Mouse (Mus musculus) midbrain, embryonic 15.5 days (tissue): ENCODE results near the gene Chmp4b. TPM values are rescaled to one million over a fixed set of nuclear protein-coding genes. Genes with fewer than 3 reads are reported as not detected.

Experiments used
- ATAC-seq: fragments of 200-750 bp; cut with Nextera tagmentation; replicated peaks from 2 replicates; pipeline ENCODE4 v1.8.0; 2017; ENCODE audit warnings: moderate TSS enrichment
- H3K27ac ChIP-seq: fragments of 300-500 bp; sonication (generic); 2 replicates; pipeline ENCODE4 v1.5.1; 2015; ENCODE audit warnings: mild to moderate bottlenecking, inconsistent platforms
- H3K27me3 ChIP-seq: fragments of 300-500 bp; sonication (generic); replicated peaks from 2 replicates; pipeline ENCODE4 v1.6.1; 2015; ENCODE audit warnings: inconsistent platforms
- H3K36me3 ChIP-seq: fragments of 300-500 bp; sonication (generic); replicated peaks from 2 replicates; pipeline ENCODE4 v1.6.1; 2015; ENCODE audit warnings: inconsistent platforms
- H3K4me1 ChIP-seq: fragments of 300-500 bp; sonication (generic); 2 replicates; pipeline ENCODE4 v1.6.1; 2015; ENCODE audit warnings: inconsistent platforms
- H3K4me2 ChIP-seq: fragments of 300-500 bp; sonication (generic); 2 replicates; pipeline ENCODE4 v1.6.1; 2015; ENCODE audit warnings: inconsistent platforms, mild to moderate bottlenecking, moderate library complexity
- H3K4me3 ChIP-seq: fragments of 300-500 bp; sonication (generic); 2 replicates; pipeline ENCODE4 v1.5.1; 2015; ENCODE audit warnings: mild to moderate bottlenecking, inconsistent platforms
- H3K9ac ChIP-seq: fragments of 300-500 bp; sonication (generic); 2 replicates; pipeline ENCODE4 v1.6.1; 2015; ENCODE audit warnings: mild to moderate bottlenecking, inconsistent platforms
- H3K9me3 ChIP-seq: fragments of 300-500 bp; sonication (generic); 2 replicates; pipeline ENCODE4 v1.6.1; 2016; ENCODE audit warnings: inconsistent platforms
- WGBS: fragments of 180-500 bp; shearing (Covaris S2); methylation state at CpG from one replicate; pipeline ENCODE4 v1.1.7; 2015; ENCODE audit warnings: mixed read lengths; 5-methylcytosine and 5-hydroxymethylcytosine counted together
- polyA plus RNA-seq: library from polyadenylated mRNA; unstranded; fragments of >200 nt; fragmentation: Nextera tagmentation; extraction: Ambion mirVana; gene quantifications from 2 replicates; pipeline ENCODE4 v1.2.1, GENCODE M21; 2015

Chmp4b gene
- polyA plus RNA-seq, 1 experiment from 2014 or later: 27.9 TPM

DNA sequence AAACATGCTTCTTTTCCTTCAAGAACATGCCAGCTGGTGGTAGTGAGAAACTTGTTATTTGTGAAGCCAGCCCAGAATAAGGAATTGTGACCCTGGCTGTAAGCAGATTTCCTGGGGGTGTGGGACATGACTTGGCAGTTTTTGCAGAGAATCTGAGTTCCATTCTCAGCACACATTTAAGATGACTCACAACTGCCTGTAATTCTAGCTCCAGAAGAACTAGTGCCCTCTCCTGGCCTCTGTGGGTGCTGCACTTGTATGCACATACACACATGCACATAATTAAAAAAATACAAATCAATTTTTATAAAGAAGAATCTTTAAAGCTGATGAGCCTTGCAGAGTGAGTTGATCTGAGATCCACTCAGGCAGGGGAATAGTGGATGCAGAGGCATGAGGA, 27.4 kb upstream of the Chmp4b start:
- peaks cover 26% of the 10 kb centered on the region; the same call in 1 of the 2 replicates for H3K36me3 ChIP-seq

GRCm38 (mm10) chr2:154630531-154630930, 21.0 kb upstream of the Chmp4b start:
- Histone ChIP-seq H3K36me3 (peaks cover 18% of the 10 kb centered on the region; the same call in 1 of the 2 replicates), H3K9ac (no peak overlapping the region), H3K27me3 (no peaks in the 10 kb centered on the region), H3K27ac (no peak overlapping the region), H3K4me2 (no peak overlapping the region), H3K4me3 (no peak overlapping the region), H3K4me1 (no peaks in the 10 kb centered on the region), H3K9me3 (no peaks in the 10 kb centered on the region)
- ATAC-seq: no peak
- 83% methylated on average over 5 of the region's 5 CpGs for WGBS

More for the DNA sequence above, 27.4 kb upstream of the Chmp4b start:
- no peak overlapping the region for H3K27ac ChIP-seq
- H3K4me1 ChIP-seq: no peaks in the 10 kb centered on the region
- H3K27me3 ChIP-seq: no peaks in the 10 kb centered on the region
- no peaks in the 10 kb centered on the region for H3K9me3 ChIP-seq
- H3K9ac ChIP-seq: no peak overlapping the region
- H3K4me2 ChIP-seq: no peak overlapping the region
- no peak overlapping the region for H3K4me3 ChIP-seq
- ATAC-seq: no peak

GRCm38 (mm10) chr2:154632203-154632780, 19.2 kb upstream of the Chmp4b start:
- Histone ChIP-seq H3K9me3 (no peaks in the 10 kb centered on the region), H3K27ac (no peak overlapping the region), H3K27me3 (no peaks in the 10 kb centered on the region), H3K4me1 (no peaks in the 10 kb centered on the region), H3K36me3 (peaks cover 28% of the 10 kb centered on the region; the same call in 1 of the 2 replicates), H3K9ac (no peak overlapping the region), H3K4me2 (no peak overlapping the region), H3K4me3 (no peak overlapping the region)
- 94% methylated on average over 16 of the region's 16 CpGs for WGBS
- no peak for ATAC-seq

- H3K4me3 ChIP-seq: no peak overlapping the region
- H3K9ac ChIP-seq: no peak overlapping the region
- H3K4me1 ChIP-seq: no peaks in the 10 kb centered on the region
- no peak overlapping the region for H3K4me2 ChIP-seq
- H3K36me3 ChIP-seq: peaks cover 36% of the 10 kb centered on the region
- H3K27me3 ChIP-seq: no peaks in the 10 kb centered on the region
- no peak for ATAC-seq
- H3K9me3 ChIP-seq: no peaks in the 10 kb centered on the region
- WGBS: 91% methylated on average over 5 of the region's 5 CpGs
- no peak overlapping the region for H3K27ac ChIP-seq
Measured at GRCm38 (mm10) chr2:154633039-154633742, 18.3 kb upstream of the Chmp4b start.

GRCm38 (mm10) chr2:154633876-154634644, 17.4 kb upstream of the Chmp4b start:
- no peak for ATAC-seq
- no peak overlapping the region for H3K4me3 ChIP-seq
- no peak overlapping the region for H3K27ac ChIP-seq
- H3K9ac ChIP-seq: no peak overlapping the region
- no peak overlapping the region for H3K4me2 ChIP-seq
- 90% methylated on average over 9 of the region's 9 CpGs for WGBS
- no peaks in the 10 kb centered on the region for H3K27me3 ChIP-seq
- no peaks in the 10 kb centered on the region for H3K9me3 ChIP-seq
- H3K36me3 ChIP-seq: peaks cover 38% of the 10 kb centered on the region
- H3K4me1 ChIP-seq: no peaks in the 10 kb centered on the region

- no peaks in the 10 kb centered on the region for H3K27me3 ChIP-seq
- no peak for ATAC-seq
- H3K9me3 ChIP-seq: no peaks in the 10 kb centered on the region
- H3K4me3 ChIP-seq: no peak overlapping the region
- peaks cover 40% of the 10 kb centered on the region for H3K36me3 ChIP-seq
- H3K4me2 ChIP-seq: no peak overlapping the region
- no peak overlapping the region for H3K27ac ChIP-seq
- WGBS: 97% methylated on average over 2 of the region's 2 CpGs
- H3K4me1 ChIP-seq: no peaks in the 10 kb centered on the region
- no peak overlapping the region for H3K9ac ChIP-seq
Measured at GRCm38 (mm10) chr2:154635826-154636225, 15.7 kb upstream of the Chmp4b start.

- H3K9ac ChIP-seq: no peak overlapping the region
- no peak overlapping the region for H3K4me2 ChIP-seq
- peaks cover 46% of the 10 kb centered on the region for H3K36me3 ChIP-seq
- WGBS: 96% methylated on average over 3 of the region's 3 CpGs
- no peak overlapping the region for H3K4me3 ChIP-seq
- no peak overlapping the region for H3K27ac ChIP-seq
- no peaks in the 10 kb centered on the region for H3K9me3 ChIP-seq
- H3K27me3 ChIP-seq: no peaks in the 10 kb centered on the region
- no peaks in the 10 kb centered on the region for H3K4me1 ChIP-seq
- ATAC-seq: no peak
Measured at GRCm38 (mm10) chr2:154638521-154638920, 13.0 kb upstream of the Chmp4b start.

DNA sequence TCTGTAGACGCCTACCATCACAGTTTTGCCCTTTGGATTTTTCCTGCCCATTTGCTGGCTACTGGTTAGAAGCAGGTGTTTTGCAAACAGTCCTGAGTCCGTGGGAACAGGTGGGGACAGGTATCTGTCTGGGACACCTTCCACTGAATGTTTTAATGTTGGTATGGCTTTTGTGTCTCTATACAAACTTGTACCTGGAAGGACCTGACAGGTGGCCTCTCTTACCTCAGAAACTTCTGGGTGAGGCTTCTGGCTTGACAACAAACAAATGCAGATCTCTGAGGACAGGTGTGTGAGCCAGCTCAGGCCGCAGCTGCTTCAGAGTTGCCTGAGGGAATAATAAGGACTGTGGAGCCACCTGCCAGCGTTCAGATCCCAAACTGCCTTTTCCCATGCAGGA, 12.4 kb upstream of the Chmp4b start:
- Histone ChIP-seq H3K27me3 (no peaks in the 10 kb centered on the region), H3K4me2 (no peak overlapping the region), H3K27ac (no peak overlapping the region), H3K4me1 (no peaks in the 10 kb centered on the region), H3K9me3 (no peaks in the 10 kb centered on the region), H3K4me3 (no peak overlapping the region), H3K9ac (no peak overlapping the region), H3K36me3 (peaks cover 52% of the 10 kb centered on the region)
- ATAC-seq: no peak
- WGBS: 86% methylated on average over 4 of the region's 4 CpGs

- H3K9me3 ChIP-seq: no peaks in the 10 kb centered on the region
- H3K27me3 ChIP-seq: no peaks in the 10 kb centered on the region
- ATAC-seq: no peak
- WGBS: 81% methylated on average over 8 of the region's 8 CpGs
- H3K36me3 ChIP-seq: peaks cover 50% of the 10 kb centered on the region
- no peak overlapping the region for H3K4me2 ChIP-seq
- H3K4me3 ChIP-seq: no peak overlapping the region
- no peak overlapping the region for H3K27ac ChIP-seq
- no peaks in the 10 kb centered on the region for H3K4me1 ChIP-seq
- H3K9ac ChIP-seq: no peak overlapping the region
Measured at GRCm38 (mm10) chr2:154641176-154641575, 10.3 kb upstream of the Chmp4b start.

DNA sequence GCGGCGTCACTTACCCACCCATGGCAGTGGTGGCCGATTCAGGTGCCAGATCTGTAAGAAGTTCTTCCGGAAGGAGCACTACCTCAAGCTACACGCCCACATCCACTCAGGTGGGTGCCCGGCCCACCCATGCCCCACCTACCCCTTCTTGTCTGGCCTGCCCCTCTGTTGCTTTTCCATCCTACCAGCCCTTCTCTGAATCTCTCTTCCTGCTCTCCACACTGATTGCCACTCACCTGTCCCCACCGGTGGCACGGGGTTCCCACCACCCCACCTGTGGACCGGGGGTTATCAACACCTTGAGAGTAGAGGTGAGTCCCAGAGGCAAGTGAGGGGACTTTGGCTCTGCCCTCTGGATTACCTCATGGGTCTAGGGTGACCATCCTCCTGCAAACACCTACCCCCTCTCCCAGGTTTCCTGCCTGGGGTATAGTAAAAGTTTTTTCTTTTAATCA, 9.5 kb upstream of the Chmp4b start:
- no peaks in the 10 kb centered on the region for H3K27me3 ChIP-seq
- no peak overlapping the region for H3K4me3 ChIP-seq
- peaks cover 47% of the 10 kb centered on the region for H3K36me3 ChIP-seq
- H3K9ac ChIP-seq: no peak overlapping the region
- H3K4me2 ChIP-seq: no peak overlapping the region
- 98% methylated on average over 9 of the region's 9 CpGs for WGBS
- no peak overlapping the region for H3K27ac ChIP-seq
- no peaks in the 10 kb centered on the region for H3K9me3 ChIP-seq
- no peaks in the 10 kb centered on the region for H3K4me1 ChIP-seq
- no peak for ATAC-seq

- no peaks in the 10 kb centered on the region for H3K4me1 ChIP-seq
- H3K4me3 ChIP-seq: no peak overlapping the region
- no peaks in the 10 kb centered on the region for H3K9me3 ChIP-seq
- H3K27me3 ChIP-seq: no peaks in the 10 kb centered on the region
- H3K9ac ChIP-seq: no peak overlapping the region
- 89% methylated on average over 6 of the region's 6 CpGs for WGBS
- peaks cover 41% of the 10 kb centered on the region for H3K36me3 ChIP-seq
- no peak overlapping the region for H3K27ac ChIP-seq
- no peak for ATAC-seq
- H3K4me2 ChIP-seq: no peak overlapping the region
Measured at GRCm38 (mm10) chr2:154642712-154643385, 8.7 kb upstream of the Chmp4b start.

GRCm38 (mm10) chr2:154646634-154647033, 4.9 kb upstream of the Chmp4b start:
- no peak for ATAC-seq
- H3K4me2 ChIP-seq: no peak overlapping the region
- peaks cover 17% of the 10 kb centered on the region; the same call in 1 of the 2 replicates for H3K36me3 ChIP-seq
- H3K27me3 ChIP-seq: no peaks in the 10 kb centered on the region
- no peak overlapping the region for H3K9ac ChIP-seq
- WGBS: 80% methylated on average over 5 of the region's 5 CpGs
- H3K9me3 ChIP-seq: no peaks in the 10 kb centered on the region
- H3K4me1 ChIP-seq: no peaks in the 10 kb centered on the region
- H3K27ac ChIP-seq: no peak overlapping the region
- no peak overlapping the region for H3K4me3 ChIP-seq
